Mouse (Mus musculus) ovary, postnatal 10 days (tissue): ENCODE data around the gene Gm10271.

Source experiments
- DNase-seq: peaks from one replicate; pipeline ENCODE4 v3.0.0; 2022; ENCODE audit warnings: low spot score

Gm10271 gene

GRCm38 (mm10) chr10:116978841-116979240 is 6.4 kb upstream of the Gm10271 start:
- DNase-seq: no peak

GRCm38 (mm10) chr10:116977858-116978257 is 5.4 kb upstream of the Gm10271 start:
- DNase-seq: no peak

DNA sequence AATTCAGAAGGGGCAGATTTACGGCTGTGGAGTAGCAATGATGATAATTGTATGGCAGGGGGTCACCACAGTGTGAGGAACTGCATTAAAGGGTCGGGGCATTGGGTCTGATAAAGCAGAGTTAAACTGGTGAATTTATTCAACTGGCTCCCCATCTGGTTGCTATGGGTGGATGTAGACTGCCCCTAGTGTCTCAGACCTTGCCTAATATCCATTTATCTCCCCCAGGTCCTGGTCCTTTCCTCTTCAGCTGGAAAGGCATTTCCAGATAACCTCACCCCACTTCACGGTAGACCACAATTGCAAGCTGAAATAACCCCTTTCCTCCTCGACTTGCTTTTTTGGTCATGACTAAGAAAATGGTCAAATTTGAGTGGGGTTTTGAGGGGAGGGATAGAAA is 5.0 kb upstream of the Gm10271 start:
- DNase-seq: no peak

DNA sequence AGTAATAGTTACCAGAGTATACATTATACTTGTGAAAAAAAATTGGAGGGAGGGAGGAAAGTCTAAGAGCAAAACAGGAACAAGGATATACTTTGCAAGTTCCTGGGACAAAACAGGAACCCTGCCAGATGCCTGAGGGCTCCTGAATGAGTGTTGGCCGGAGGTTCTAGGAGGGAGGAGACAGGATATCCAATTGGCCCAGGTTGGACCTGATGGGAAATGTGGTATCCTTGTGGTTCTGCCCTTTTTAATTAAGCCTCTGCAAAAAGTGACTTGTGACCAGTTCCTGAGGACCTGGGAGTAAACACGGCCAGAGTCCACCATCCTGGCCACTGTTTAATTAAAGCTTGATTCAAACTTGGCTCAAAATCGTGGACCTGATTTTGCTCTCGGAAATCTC is 3.7 kb downstream of the Gm10271 start:
- DNase-seq: no peak

- no peak for DNase-seq
Observed at GRCm38 (mm10) chr10:116966065-116966464, 6.3 kb downstream of the Gm10271 start.

DNA sequence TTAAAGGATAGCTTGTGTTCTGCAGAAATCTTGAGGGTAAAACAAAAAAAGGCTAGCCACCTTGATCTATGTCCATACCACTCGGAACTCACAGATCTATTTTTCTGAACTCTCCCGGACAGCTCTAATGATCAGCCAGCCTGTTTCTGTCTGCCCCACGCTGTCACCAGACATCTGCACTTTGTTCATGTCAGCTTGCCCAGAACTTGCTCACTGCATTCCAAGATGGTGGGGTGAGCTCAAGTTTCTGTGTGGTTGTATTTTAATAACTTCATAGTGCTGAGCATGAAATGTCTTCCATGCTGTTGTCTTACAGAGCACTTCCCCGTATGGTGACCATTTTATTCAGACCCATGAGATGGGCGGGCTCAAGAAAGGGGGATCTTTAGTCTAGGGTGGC is 7.1 kb downstream of the Gm10271 start:
- DNase-seq: no peak

GRCm38 (mm10) chr10:116964571-116964970 is 7.8 kb downstream of the Gm10271 start:
- DNase-seq: no peak

- DNase-seq: no peak
Observed at GRCm38 (mm10) chr10:116964084-116964483, 8.3 kb downstream of the Gm10271 start.

DNA sequence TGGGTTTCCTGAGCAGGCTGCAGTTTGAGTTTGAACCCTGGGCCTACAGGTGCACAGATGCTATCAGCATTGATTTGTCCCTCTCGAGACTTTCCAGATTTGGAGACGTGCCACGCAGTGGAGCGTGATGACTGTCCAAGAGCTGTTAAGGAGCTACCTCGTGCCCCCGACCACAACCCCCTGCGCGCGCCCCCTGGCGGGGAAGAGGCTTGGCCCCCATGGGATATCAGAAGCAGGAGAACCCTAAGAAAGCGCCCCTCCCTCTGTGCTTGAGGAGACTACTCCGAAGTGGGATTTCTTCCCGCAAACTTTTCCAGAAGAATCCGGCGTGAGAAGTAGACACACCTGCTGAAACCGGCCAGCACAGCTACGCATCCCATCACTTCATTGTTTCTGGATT is 9.6 kb downstream of the Gm10271 start:
- no peak for DNase-seq

GRCm38 (mm10) chr10:116962152-116962551 is 10.3 kb downstream of the Gm10271 start:
- DNase-seq: no peak

GRCm38 (mm10) chr10:116957867-116958551 is 14.4 kb downstream of the Gm10271 start:
- no peak for DNase-seq

DNA sequence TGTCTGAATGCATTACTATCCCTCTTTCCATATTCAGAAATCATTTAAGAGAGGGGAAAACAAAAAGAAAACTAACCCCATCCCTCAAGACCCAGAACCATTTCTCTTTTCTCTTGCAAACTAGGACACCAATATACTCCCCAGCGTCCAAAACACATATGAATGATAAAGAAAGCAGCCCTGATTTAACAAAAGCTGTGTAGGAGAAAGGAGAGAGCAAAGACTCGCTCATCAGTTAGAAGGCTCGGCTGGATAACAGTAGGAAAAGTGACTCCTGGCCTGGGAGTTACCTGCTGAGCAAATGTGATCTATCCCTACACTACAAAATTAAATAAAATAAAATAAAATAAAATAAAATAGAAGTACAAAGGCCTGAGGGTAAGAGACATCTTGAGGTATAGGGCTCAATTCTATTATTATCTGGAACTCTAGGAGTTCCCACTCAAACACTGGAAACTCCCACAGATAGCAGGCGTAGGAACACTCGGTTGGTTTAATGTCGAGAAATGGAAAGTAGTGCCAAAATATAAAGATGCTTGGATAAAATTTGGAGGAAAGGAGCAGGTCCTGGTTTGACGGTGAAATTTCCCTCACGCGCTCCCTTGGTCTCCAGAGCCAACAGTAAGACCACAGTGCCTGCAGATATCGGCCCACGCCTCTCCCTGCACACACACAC is 15.8 kb downstream of the Gm10271 start:
- no peak for DNase-seq

DNA sequence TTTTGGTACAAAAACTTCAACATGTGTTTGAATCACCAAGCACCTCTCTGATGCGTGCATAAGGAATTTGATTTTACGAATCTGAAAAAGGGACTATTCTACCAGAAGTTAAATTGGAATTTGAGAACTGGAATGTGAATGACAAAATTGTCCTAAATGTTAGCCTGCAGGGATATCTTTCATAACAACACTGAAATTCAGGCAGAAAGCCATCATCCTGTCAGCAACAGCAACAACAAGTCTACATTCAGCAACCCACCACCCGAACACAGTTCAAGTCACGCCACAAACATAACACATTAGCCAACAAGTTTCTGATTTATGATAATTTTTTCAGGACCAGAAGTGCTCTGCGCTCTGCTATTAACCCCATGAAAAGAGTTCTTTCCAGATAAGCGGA is 17.2 kb downstream of the Gm10271 start:
- no peak for DNase-seq

DNA sequence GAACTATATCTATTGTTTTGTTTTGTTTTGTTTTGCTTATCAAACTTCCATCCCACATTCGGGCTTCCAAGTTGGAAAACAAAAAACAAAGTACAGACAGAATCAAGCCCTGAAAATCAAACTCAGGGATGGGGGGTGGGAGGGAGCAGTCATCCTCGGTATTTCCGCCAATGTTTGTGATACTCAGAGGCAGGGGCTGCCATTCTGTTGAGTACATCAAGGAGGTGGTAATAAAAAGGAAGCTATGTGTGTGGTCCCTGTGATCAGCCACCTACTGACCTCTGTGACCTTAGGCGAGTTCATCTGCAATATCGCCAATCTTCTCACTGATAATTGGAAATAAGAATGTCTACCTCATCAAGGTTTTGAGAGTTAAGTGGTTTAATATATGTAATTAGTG is 21.5 kb downstream of the Gm10271 start:
- DNase-seq: no peak

DNA sequence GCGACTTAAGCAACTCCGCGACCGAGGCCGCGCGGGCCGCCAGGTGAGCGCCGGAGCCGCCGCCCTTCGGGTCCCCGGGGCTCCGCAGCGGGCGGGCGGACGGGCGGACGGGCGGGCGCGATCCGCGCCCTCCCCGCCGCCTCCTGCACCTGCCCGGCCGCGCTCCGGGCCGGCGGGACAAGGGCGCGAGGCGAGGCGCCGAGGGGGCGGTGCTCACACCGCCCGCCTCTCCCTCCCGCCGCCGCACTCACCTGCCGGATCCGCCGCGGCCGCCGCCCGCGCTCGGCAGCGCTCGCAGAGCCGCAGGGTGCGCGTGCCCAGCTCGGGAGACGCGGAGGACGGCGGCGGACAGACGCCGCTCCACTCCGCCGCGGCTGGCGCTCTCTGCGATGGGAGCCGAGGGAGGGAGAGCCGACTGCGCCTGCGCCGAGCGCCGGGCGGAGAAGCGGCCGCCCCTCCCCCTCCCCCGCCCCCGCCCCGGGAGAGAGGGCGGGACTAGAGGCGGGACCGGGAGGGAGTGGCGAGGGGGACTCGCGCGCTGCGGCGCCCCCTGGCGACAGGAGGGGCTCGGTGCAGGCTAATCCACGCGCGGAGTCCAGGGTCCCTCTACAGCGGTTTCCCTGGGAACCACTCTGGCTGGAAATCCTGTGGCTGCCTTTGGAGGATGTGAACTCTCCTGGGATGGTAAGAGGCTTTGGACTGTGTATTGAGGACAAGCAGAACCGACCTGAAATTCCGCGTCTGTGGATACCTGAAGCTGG is 22.2 kb downstream of the Gm10271 start, which contains the start of gene Rab3ip:
Gene Rab3ip (minus strand): TSS at position 761 of the 761 bp plus-strand sequence.
- DNase-seq: peak; percentile 74

DNA sequence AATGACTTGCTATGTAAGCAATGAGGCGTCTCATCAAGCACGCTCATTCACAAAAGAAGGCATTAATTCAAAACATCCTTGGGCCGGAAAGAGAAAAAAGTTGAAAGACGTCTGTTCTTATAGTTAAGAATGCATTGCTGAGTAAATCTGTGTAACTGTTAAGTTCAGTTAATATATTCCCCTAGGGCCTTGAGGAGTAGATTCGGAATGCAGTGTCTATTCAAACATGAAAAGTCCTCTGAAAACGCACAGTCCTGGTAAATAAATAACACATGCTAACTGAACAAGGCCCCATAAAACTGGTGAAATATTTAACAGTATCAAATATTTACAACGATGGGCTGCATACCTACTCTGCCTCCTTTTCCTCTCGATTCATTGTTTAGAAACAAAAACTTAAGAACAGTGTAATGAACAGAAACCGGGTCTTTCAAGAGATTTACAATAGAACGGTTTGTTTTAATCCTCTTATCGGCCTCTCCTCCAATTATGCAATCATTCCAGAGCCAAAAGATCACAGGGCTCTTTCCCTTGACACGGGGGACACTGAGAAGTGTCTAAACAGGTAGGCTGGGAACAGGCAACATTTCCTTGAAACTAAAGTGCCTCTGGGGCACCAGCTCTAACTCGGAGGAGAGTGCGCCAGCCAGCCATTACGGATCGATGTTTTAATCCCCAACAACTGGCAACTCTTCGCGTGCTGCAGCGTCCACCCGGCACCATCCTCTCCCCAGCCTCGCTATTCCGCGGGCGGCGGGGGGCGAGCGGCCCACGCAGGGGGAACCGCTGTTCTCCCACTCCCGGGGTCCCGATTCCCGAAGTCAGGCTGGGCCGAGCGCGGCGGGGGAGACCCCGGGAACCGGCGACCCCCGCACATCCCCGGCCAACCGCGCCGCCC is 23.0 kb downstream of the Gm10271 start:
- peak; percentile 4 for DNase-seq

- no peak for DNase-seq
Observed at GRCm38 (mm10) chr10:116948414-116948813, 24.0 kb downstream of the Gm10271 start.

GRCm38 (mm10) chr10:116944940-116945339 is 27.5 kb downstream of the Gm10271 start:
- no peak for DNase-seq

- no peak for DNase-seq
Observed at GRCm38 (mm10) chr10:116944144-116944543, 28.3 kb downstream of the Gm10271 start.

DNA sequence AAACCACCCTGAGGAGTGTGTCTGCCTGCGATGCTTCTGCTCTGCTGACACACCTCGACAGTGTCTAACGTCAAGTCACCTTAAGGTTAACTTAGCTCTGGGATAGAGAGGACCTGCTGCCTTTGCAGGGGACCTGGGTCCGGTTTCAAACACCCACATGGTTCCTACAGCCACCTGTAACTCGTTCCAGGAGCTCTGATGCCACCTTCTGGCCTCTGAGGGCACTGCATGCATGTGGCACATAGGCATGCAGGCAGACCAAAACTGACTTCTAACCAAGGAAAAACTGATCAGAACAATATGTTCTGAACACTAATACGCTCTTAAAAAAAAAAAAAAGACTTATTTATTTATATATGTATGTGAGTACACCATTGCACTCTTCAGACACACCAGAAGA is 29.4 kb downstream of the Gm10271 start:
- DNase-seq: no peak

- no peak for DNase-seq
Observed at GRCm38 (mm10) chr10:116935028-116935427, 37.4 kb downstream of the Gm10271 start.

GRCm38 (mm10) chr10:116933794-116934193 is 38.6 kb downstream of the Gm10271 start:
- no peak for DNase-seq
